Mouse (Mus musculus) ES-E14 (cell line): Measurements from ENCODE around the gene Lactb. TPM values are rescaled to one million over a fixed set of nuclear protein-coding genes. Genes with fewer than 3 reads are reported as not detected.

Experiments
- DNase-seq: peaks from one replicate; pipeline ENCODE4 v3.0.0-alpha.2; 2013; ENCODE audit warnings: low read depth, low spot score
- H3K27ac ChIP-seq: 2 replicates; pipeline ENCODE4 v1.5.1; 2012; ENCODE audit warnings: low read depth, mild to moderate bottlenecking, low read length, moderate library complexity, mixed read lengths; ENCODE audit not compliant: poor library complexity, insufficient read depth, severe bottlenecking
- H3K36me3 ChIP-seq: 2 replicates; pipeline ENCODE4 v1.6.1; 2012; ENCODE audit warnings: mild to moderate bottlenecking, low read length, moderate library complexity, mixed read lengths; ENCODE audit not compliant: control insufficient read depth, poor library complexity, insufficient read depth, severe bottlenecking
- H3K4me1 ChIP-seq, 2 experiments: fragments of 150-350 bp in 1 of 2; sonication (generic) in 1 of 2; 2 replicates each; pipeline ENCODE4 v1.6.1; 2012; ENCODE audit warnings: low read length in 2 of 2, mild to moderate bottlenecking in 1 of 2, mixed read lengths in 1 of 2; ENCODE audit not compliant: control insufficient read depth in 2 of 2, insufficient read depth in 2 of 2, poor library complexity in 1 of 2
- H3K4me3 ChIP-seq, 2 experiments: fragments of 150-350 bp in 1 of 2; sonication (generic) in 1 of 2; 2 replicates each; pipeline ENCODE4 v1.5.1; 2012; ENCODE audit warnings: low read length in 2 of 2, low read depth in 1 of 2, mild to moderate bottlenecking in 1 of 2, mixed read lengths in 1 of 2; ENCODE audit not compliant: insufficient read depth in 1 of 2, poor library complexity in 1 of 2, severe bottlenecking in 1 of 2
- H3K9ac ChIP-seq: 2 replicates; pipeline ENCODE4 v1.6.1; 2012; ENCODE audit warnings: low read depth, mild to moderate bottlenecking, low read length, mixed read lengths; ENCODE audit not compliant: poor library complexity, insufficient read depth, severe bottlenecking
- H3K9me3 ChIP-seq: fragments of 150-350 bp; sonication (generic); 2 replicates; pipeline ENCODE4 v1.6.1; 2012; ENCODE audit warnings: low read depth, mild to moderate bottlenecking, low read length; ENCODE audit not compliant: control insufficient read depth, insufficient read depth
- CHD2 ChIP-seq: IDR thresholded peaks from 2 replicates; pipeline ENCODE4 v1.6.1; 2014; ENCODE audit warnings: mild to moderate bottlenecking, low read depth, low read length, inconsistent platforms
- HCFC1 ChIP-seq: IDR thresholded peaks from 2 replicates; pipeline ENCODE4 v1.6.1; 2012; ENCODE audit warnings: low read length, inconsistent platforms, borderline replicate concordance; ENCODE audit not compliant: insufficient read depth
- MAFK ChIP-seq: IDR thresholded peaks from 2 replicates; pipeline ENCODE4 v1.6.1; 2014; ENCODE audit warnings: mild to moderate bottlenecking, low read depth, low read length, inconsistent platforms; ENCODE audit not compliant: insufficient read depth
- ZC3H11A ChIP-seq: IDR thresholded peaks from 2 replicates; pipeline ENCODE4 v1.6.1; 2012; ENCODE audit warnings: low read depth, mild to moderate bottlenecking, inconsistent platforms, low read length, borderline replicate concordance
- ZNF384 ChIP-seq: IDR thresholded peaks from 2 replicates; pipeline ENCODE4 v1.6.1; 2012; ENCODE audit warnings: low read depth, low read length, inconsistent platforms
- in situ Hi-C, 2 experiments: fragments of 600-800 bp; cut with MboI; formaldehyde crosslinking; loops; one replicate each; pipeline ENCODE4 v1.15.1; 2025; ENCODE audit warnings: low sequenced_read_pairs in 2 of 2, inconsistent platforms in 1 of 2; ENCODE audit not compliant: unreplicated experiment in 2 of 2
- total RNA-seq: library from RNA; depleted of rRNA; stranded (reverse); fragments of 300-350 nt; gene quantifications from 2 replicates; pipeline ENCODE4 v1.2.3, GENCODE M21; 2012; rRNA removed

Lactb gene
- total RNA-seq: 7.0 and 10.0 TPM in 2 replicates

GRCm38 (mm10) chr9:66975239-66975645 is at the start of gene Lactb:
Lactb (minus strand) TSS chr9:66975484.
- peak within 1 kb of the TSS; percentile 88 to 89 for H3K4me3 ChIP-seq
- H3K9ac ChIP-seq: peak within 1 kb of the TSS; percentile 81
- H3K27ac ChIP-seq: no peak within 1 kb of the TSS
- no peaks in the 10 kb centered on the region for H3K36me3 ChIP-seq
- no peak for TF ChIP-seq MAFK
- TF ChIP-seq CHD2: no peak
- peak; percentile 75 for DNase-seq
- in situ Hi-C loops: no loop called here
- peaks cover 0 to 2% of the 10 kb centered on the region in 2 experiments; a peak in 2 of 4 replicates for H3K4me1 ChIP-seq
- H3K9me3 ChIP-seq: no peaks in the 10 kb centered on the region

GRCm38 (mm10) chr9:67023371-67023770 is 48.1 kb upstream of the Lactb start:
- no peak for TF ChIP-seq HCFC1
- TF ChIP-seq ZNF384: no peak
- no peak for TF ChIP-seq MAFK
- TF ChIP-seq CHD2: no peak
- TF ChIP-seq ZC3H11A: no peak
- Histone ChIP-seq H3K9ac (no peak overlapping the region), H3K4me1 (peaks cover 6 to 12% of the 10 kb centered on the region in 2 experiments), H3K36me3 (peaks cover 39% of the 10 kb centered on the region), H3K4me3 (no peak overlapping the region), H3K9me3 (no peaks in the 10 kb centered on the region), H3K27ac (peak overlapping the region; percentile 42; the same call in 1 of the 2 replicates)
- in situ Hi-C loops: no loop called here
- no peak for DNase-seq

- Histone ChIP-seq H3K9ac (no peak overlapping the region), H3K36me3 (peaks cover 16% of the 10 kb centered on the region; the same call in 1 of the 2 replicates), H3K27ac (no peak overlapping the region), H3K9me3 (no peaks in the 10 kb centered on the region), H3K4me3 (no peak overlapping the region), H3K4me1 (peaks cover 6 to 12% of the 10 kb centered on the region in 2 experiments)
- in situ Hi-C loops: no loop called here
- TF ChIP-seq ZC3H11A (no peak), CHD2 (no peak), ZNF384 (no peak), MAFK (no peak), HCFC1 (no peak)
- no peak for DNase-seq
Observed at GRCm38 (mm10) chr9:67020063-67020462, 44.8 kb upstream of the Lactb start.

GRCm38 (mm10) chr9:67013501-67013900 is 38.2 kb upstream of the Lactb start:
- TF ChIP-seq HCFC1: no peak
- Histone ChIP-seq H3K9me3 (no peaks in the 10 kb centered on the region), H3K36me3 (no peaks in the 10 kb centered on the region), H3K4me1 (peaks cover 0 to 5% of the 10 kb centered on the region in 2 experiments; a peak in 1 of 4 replicates), H3K9ac (no peak overlapping the region), H3K27ac (no peak overlapping the region), H3K4me3 (no peak overlapping the region)
- in situ Hi-C loops: no loop called here
- no peak for DNase-seq

- H3K4me3 ChIP-seq: no peak overlapping the region
- H3K9me3 ChIP-seq: no peaks in the 10 kb centered on the region
- DNase-seq: no peak
- no peak overlapping the region for H3K9ac ChIP-seq
- no peaks in the 10 kb centered on the region for H3K36me3 ChIP-seq
- TF ChIP-seq MAFK (no peak), ZNF384 (no peak)
- H3K4me1 ChIP-seq: peaks cover 0 to 5% of the 10 kb centered on the region in 2 experiments; a peak in 1 of 4 replicates
- in situ Hi-C loops: no loop called here
- no peak overlapping the region for H3K27ac ChIP-seq
Observed at GRCm38 (mm10) chr9:67012470-67012869, 37.2 kb upstream of the Lactb start.
